Mouse (Mus musculus): ENCODE data around the gene Rai1. TPM values are rescaled to one million over a fixed set of nuclear protein-coding genes. Genes with fewer than 3 reads are reported as not detected.

Gene Rai1
- total RNA-seq, 2 experiments from 2014 or later: 35.2 to 42.3 TPM

- DNase-seq (ENCODE audit: low spot score in 2 of 2): no peak
Measured at GRCm38 (mm10) chr11:60093984-60094587, 10.7 kb upstream of the Rai1 start.

GRCm38 (mm10) chr11:60094909-60095810, 9.7 kb upstream of the Rai1 start:
- no peak for DNase-seq (ENCODE audit: low spot score in 2 of 2)

- DNase-seq (ENCODE audit: low spot score in 2 of 2): no peak
Measured at GRCm38 (mm10) chr11:60099555-60100186, 5.1 kb upstream of the Rai1 start.

- no peak for DNase-seq (ENCODE audit: low spot score in 2 of 2)
Measured at GRCm38 (mm10) chr11:60100827-60101555, 3.8 kb upstream of the Rai1 start.

GRCm38 (mm10) chr11:60101986-60102385, 2.8 kb upstream of the Rai1 start:
- DNase-seq (ENCODE audit: low spot score in 2 of 2): no peak

GRCm38 (mm10) chr11:60102664-60103063, 2.1 kb upstream of the Rai1 start:
- no peak for DNase-seq (ENCODE audit: low spot score in 2 of 2)

GRCm38 (mm10) chr11:60103567-60103966, 1.2 kb upstream of the Rai1 start:
- DNase-seq (ENCODE audit: low spot score in 2 of 2): no peak

- peak; percentile 76 to 78 for DNase-seq (ENCODE audit: low spot score in 2 of 2)
Measured at GRCm38 (mm10) chr11:60105593-60106542, 1.1 kb downstream of the Rai1 start.

- DNase-seq (ENCODE audit: low spot score in 2 of 2): peak; percentile 48 to 59
Measured at GRCm38 (mm10) chr11:60106543-60107110, 1.8 kb downstream of the Rai1 start.

GRCm38 (mm10) chr11:60107449-60107848, 2.6 kb downstream of the Rai1 start:
- no peak for DNase-seq (ENCODE audit: low spot score in 2 of 2)

- peak; percentile 41 to 46 for DNase-seq (ENCODE audit: low spot score in 2 of 2)
Measured at GRCm38 (mm10) chr11:60108631-60109172, 3.9 kb downstream of the Rai1 start.

- DNase-seq (ENCODE audit: low spot score in 2 of 2): no peak
Measured at GRCm38 (mm10) chr11:60110386-60110785, 5.6 kb downstream of the Rai1 start.

- peak in 1 of 2 experiments; percentile 27 for DNase-seq (ENCODE audit: low spot score in 2 of 2)
Measured at GRCm38 (mm10) chr11:60111576-60111975, 6.8 kb downstream of the Rai1 start.

- DNase-seq (ENCODE audit: low spot score in 2 of 2): peak in 1 of 2 experiments; percentile 25
Measured at GRCm38 (mm10) chr11:60113624-60114023, 8.8 kb downstream of the Rai1 start.

- peak; percentile 36 to 45 for DNase-seq (ENCODE audit: low spot score in 2 of 2)
Measured at GRCm38 (mm10) chr11:60114296-60115023, 9.6 kb downstream of the Rai1 start.

GRCm38 (mm10) chr11:60115024-60115538, 10.3 kb downstream of the Rai1 start:
- DNase-seq (ENCODE audit: low spot score in 2 of 2): peak; percentile 88 to 89

GRCm38 (mm10) chr11:60115638-60116276, 10.9 kb downstream of the Rai1 start:
- DNase-seq (ENCODE audit: low spot score in 2 of 2): peak in 1 of 2 experiments; percentile 19
